Mouse (Mus musculus): ENCODE measurements around the gene Ppp2r3a.

- no peak for TF ChIP-seq CTCF (IDR thresholded peaks at IDR 0.05; ENCODE audit: borderline replicate concordance, control insufficient read depth, extremely low read depth, insufficient read depth, low read length, poor library complexity)
- no peak for TF ChIP-seq POLR2A (IDR thresholded peaks at IDR 0.05; ENCODE audit: control insufficient read depth, extremely low read depth, insufficient read depth, low read length, poor library complexity)
Measured at GRCm38 (mm10) chr9:101160627-101161026, 91.0 kb downstream of the Ppp2r3a start.

Measured in thymus, adult 2 months (tissue).